In the genomic region with DNA sequence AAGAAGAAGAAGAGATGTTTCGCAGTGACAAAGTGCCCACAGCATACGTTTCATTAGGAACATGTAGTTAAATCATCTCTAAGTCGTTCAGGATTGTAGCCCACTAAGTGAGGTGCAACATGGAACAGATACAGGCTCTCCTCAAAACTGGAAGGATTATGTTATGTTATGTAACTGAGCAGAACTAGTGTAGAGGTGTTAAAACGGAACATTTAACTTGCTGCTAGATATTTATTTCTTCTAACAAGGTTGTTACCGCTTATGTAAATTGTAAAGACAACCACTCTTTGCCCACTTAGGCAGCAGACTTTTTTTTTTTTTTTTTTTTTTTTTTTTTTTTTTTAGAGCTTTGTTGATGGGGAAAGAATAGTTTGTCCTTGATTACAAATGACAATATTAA, we compare ENCODE assay signal across 18 mouse cellular contexts.
"Had no signal": no experiment of that assay in that cellular context is flagged by ENCODE, and none has a peak within 500 bp of the region (broad histone marks: within the 10 kb centered on the region; RNA-seq: fewer than 3 reads in every experiment).

No protein-coding gene starts in this region.

- ATAC-seq: midbrain, embryonic 16.5 days had no signal

- H3K4me2 ChIP-seq: lung, embryonic 14.5 days; neural tube, embryonic 13.5 days; neural tube, embryonic 15.5 days; stomach, embryonic 15.5 days had no signal

- H3K4me3 ChIP-seq: midbrain, embryonic 10.5 days; myocyte; neural tube, embryonic 13.5 days; neural tube, embryonic 15.5 days; stomach, embryonic 15.5 days had no signal

- H3K27me3 ChIP-seq: neural tube, embryonic 13.5 days; neural tube, embryonic 15.5 days; stomach, embryonic 15.5 days had no signal

- H3K9ac ChIP-seq: liver, embryonic 14.5 days; lung, embryonic 14.5 days; neural tube, embryonic 13.5 days; neural tube, embryonic 15.5 days; stomach, embryonic 15.5 days had no signal

- H3K36me3 ChIP-seq: midbrain, embryonic 10.5 days; neural tube, embryonic 13.5 days; neural tube, embryonic 15.5 days; stomach, embryonic 15.5 days had no signal

- H3K4me1 ChIP-seq: midbrain, embryonic 10.5 days; neural tube, embryonic 13.5 days; neural tube, embryonic 15.5 days; stomach, embryonic 15.5 days had no signal

- H3K9me3 ChIP-seq: midbrain, embryonic 10.5 days; neural tube, embryonic 13.5 days; neural tube, embryonic 15.5 days; stomach, embryonic 15.5 days had no signal

- DNase-seq: lung, adult 18-20 months; lung, embryonic 14.5 days; lung, postnatal 10 days; lung, postnatal 4 days; midbrain, embryonic 14.5 days; retina, postnatal 1 day; right cerebral cortex, adult 18-20 months; thymus, adult 18-20 months; thymus, postnatal 14 days; thymus, postnatal 36 days had no signal

- H3K27ac ChIP-seq: liver, embryonic 14.5 days; midbrain, embryonic 10.5 days; neural tube, embryonic 13.5 days; neural tube, embryonic 15.5 days; stomach, embryonic 15.5 days; stomach, postnatal 0 days had no signal
